Mouse (Mus musculus) midbrain, embryonic 12.5 days (tissue): ENCODE measurements around the gene Gsn. TPM values are rescaled to one million over a fixed set of nuclear protein-coding genes. Genes with fewer than 3 reads are reported as not detected.

Source experiments
- ATAC-seq: fragments of 200-750 bp; cut with Nextera tagmentation; 2 replicates; pipeline ENCODE4 v1.8.0; 2017; ENCODE audit warnings: low read depth, moderate TSS enrichment, moderate library complexity; ENCODE audit not compliant: low FRiP score
- H3K27ac ChIP-seq: fragments of 300-500 bp; sonication (generic); replicated peaks from 2 replicates; pipeline ENCODE4 v1.5.1; 2016; ENCODE audit warnings: mild to moderate bottlenecking
- H3K27me3 ChIP-seq: fragments of 300-500 bp; sonication (generic); 2 replicates; pipeline ENCODE4 v1.6.1; 2016; ENCODE audit warnings: mild to moderate bottlenecking
- H3K36me3 ChIP-seq: fragments of 300-500 bp; sonication (generic); 2 replicates; pipeline ENCODE4 v1.6.1; 2016
- H3K4me1 ChIP-seq: fragments of 300-500 bp; sonication (generic); 2 replicates; pipeline ENCODE4 v1.6.1; 2016
- H3K4me2 ChIP-seq: fragments of 300-500 bp; sonication (generic); replicated peaks from 2 replicates; pipeline ENCODE4 v1.6.1; 2016; ENCODE audit warnings: mild to moderate bottlenecking, moderate library complexity
- H3K4me3 ChIP-seq: fragments of 300-500 bp; sonication (generic); 2 replicates; pipeline ENCODE4 v1.5.1; 2016; ENCODE audit warnings: mild to moderate bottlenecking
- H3K9ac ChIP-seq: fragments of 300-500 bp; sonication (generic); replicated peaks from 2 replicates; pipeline ENCODE4 v1.6.1; 2016; ENCODE audit warnings: mild to moderate bottlenecking, moderate library complexity
- H3K9me3 ChIP-seq: fragments of 300-500 bp; sonication (generic); 2 replicates; pipeline ENCODE4 v1.6.1; 2016; ENCODE audit warnings: mild to moderate bottlenecking
- WGBS: fragments of 180-500 bp; shearing (Covaris S2); methylation state at CpG from one replicate; pipeline ENCODE4 v1.1.7; 2016; 5-methylcytosine and 5-hydroxymethylcytosine counted together
- polyA plus RNA-seq: library from polyadenylated mRNA; unstranded; fragments of >200 nt; fragmentation: Nextera tagmentation; extraction: Ambion mirVana; gene quantifications from 2 replicates; pipeline ENCODE4 v1.2.1, GENCODE M21; 2016

Gene Gsn
- polyA plus RNA-seq, 1 experiment from 2014 or later, result 48.9 TPM

GRCm38 (mm10) chr2:35336388-35337280 is 80.5 kb downstream of the Gsn start, which contains the start of gene Stom:
TSS of gene Stom (minus strand) at chr2:35336976.
- ATAC-seq, result peak; percentile 100
- Histone ChIP-seq H3K4me3 (peak within 1 kb of the TSS; percentile 65), H3K9me3 (no peaks in the 10 kb centered on the region), H3K27me3 (0 out of 2 replicates have a peak, but pooled peaks cover 7% of the 10 kb centered on the region), H3K4me1 (peaks cover 17% of the 10 kb centered on the region), H3K9ac (peak within 1 kb of the TSS; percentile 65), H3K4me2 (peak within 1 kb of the TSS; percentile 95), H3K36me3 (no peaks in the 10 kb centered on the region), H3K27ac (peak within 1 kb of the TSS; percentile 50)
- under 1% methylated on average over 45 of the region's 45 CpGs for WGBS

- 46% methylated on average over 10 of the region's 10 CpGs for WGBS
- H3K27ac ChIP-seq, result no peak overlapping the region
- no peak for ATAC-seq
These were observed 81.2 kb downstream of the Gsn start for GRCm38 (mm10) chr2:35337419-35337818.

GRCm38 (mm10) chr2:35338036-35338435 is 81.9 kb downstream of the Gsn start:
- H3K27ac ChIP-seq, result no peak overlapping the region
- H3K4me2 ChIP-seq, result no peak overlapping the region
- H3K27me3 ChIP-seq, result 0 out of 2 replicates have a peak, but pooled peaks cover 7% of the 10 kb centered on the region
- H3K4me1 ChIP-seq, result peaks cover 17% of the 10 kb centered on the region
- WGBS, result 83% methylated on average over 1 of the region's 1 CpGs
- no peak overlapping the region for H3K9ac ChIP-seq
- ATAC-seq, result no peak
- H3K4me3 ChIP-seq, result no peak overlapping the region
- no peaks in the 10 kb centered on the region for H3K36me3 ChIP-seq
- no peaks in the 10 kb centered on the region for H3K9me3 ChIP-seq

More at GRCm38 (mm10) chr2:35337419-35337818, 81.2 kb downstream of the Gsn start:
- no peaks in the 10 kb centered on the region for H3K9me3 ChIP-seq
- H3K9ac ChIP-seq, result peak overlapping the region; percentile 65
- peak overlapping the region; percentile 95 for H3K4me2 ChIP-seq
- 0 out of 2 replicates have a peak, but pooled peaks cover 7% of the 10 kb centered on the region for H3K27me3 ChIP-seq
- H3K4me3 ChIP-seq, result peak overlapping the region; percentile 65
- peaks cover 17% of the 10 kb centered on the region for H3K4me1 ChIP-seq
- H3K36me3 ChIP-seq, result no peaks in the 10 kb centered on the region

GRCm38 (mm10) chr2:35338707-35339106 is 82.5 kb downstream of the Gsn start:
- Histone ChIP-seq H3K27ac (no peak overlapping the region), H3K9me3 (no peaks in the 10 kb centered on the region), H3K4me3 (no peak overlapping the region), H3K4me2 (no peak overlapping the region), H3K36me3 (no peaks in the 10 kb centered on the region), H3K4me1 (peaks cover 17% of the 10 kb centered on the region), H3K9ac (no peak overlapping the region), H3K27me3 (0 out of 2 replicates have a peak, but pooled peaks cover 7% of the 10 kb centered on the region)
- WGBS, result 90% methylated on average over 6 of the region's 6 CpGs
- no peak for ATAC-seq

- Histone ChIP-seq H3K27ac (no peak overlapping the region), H3K4me2 (no peak overlapping the region), H3K9me3 (no peaks in the 10 kb centered on the region), H3K36me3 (no peaks in the 10 kb centered on the region), H3K9ac (no peak overlapping the region), H3K4me1 (no peaks in the 10 kb centered on the region), H3K4me3 (no peak overlapping the region), H3K27me3 (no peaks in the 10 kb centered on the region)
- WGBS, result 88% methylated on average over 3 of the region's 3 CpGs
- no peak for ATAC-seq
These were observed 86.4 kb downstream of the Gsn start for GRCm38 (mm10) chr2:35342605-35343004.

- H3K27ac ChIP-seq, result no peak overlapping the region
- ATAC-seq, result no peak
- H3K4me1 ChIP-seq, result no peaks in the 10 kb centered on the region
- H3K9me3 ChIP-seq, result no peaks in the 10 kb centered on the region
- H3K36me3 ChIP-seq, result no peaks in the 10 kb centered on the region
- H3K4me3 ChIP-seq, result no peak overlapping the region
- H3K4me2 ChIP-seq, result no peak overlapping the region
- H3K9ac ChIP-seq, result no peak overlapping the region
- no peaks in the 10 kb centered on the region for H3K27me3 ChIP-seq
- 83% methylated on average over 2 of the region's 2 CpGs for WGBS
These were observed 89.8 kb downstream of the Gsn start for GRCm38 (mm10) chr2:35345984-35346383.

- H3K4me2 ChIP-seq, result no peak overlapping the region
- H3K36me3 ChIP-seq, result no peaks in the 10 kb centered on the region
- no peaks in the 10 kb centered on the region for H3K9me3 ChIP-seq
- H3K4me1 ChIP-seq, result no peaks in the 10 kb centered on the region
- no peaks in the 10 kb centered on the region for H3K27me3 ChIP-seq
- H3K4me3 ChIP-seq, result no peak overlapping the region
- H3K9ac ChIP-seq, result no peak overlapping the region
- ATAC-seq, result no peak
- WGBS, result 68% methylated on average over 5 of the region's 5 CpGs
- H3K27ac ChIP-seq, result no peak overlapping the region
These were observed 93.0 kb downstream of the Gsn start for GRCm38 (mm10) chr2:35349184-35349583.

Other genes starting within 250 kb of the Gsn start
- 0.96 and 0.99 TPM in 2 replicates for gene Hc, start 194.9 kb upstream of the Gsn start, polyA plus RNA-seq
- 0.47 and 0.51 TPM in 2 replicates for gene AI182371, start 154.8 kb upstream of the Gsn start, polyA plus RNA-seq
- gene Cntrl, start 146.9 kb upstream of the Gsn start, polyA plus RNA-seq, result 30.7 and 32.5 TPM in 2 replicates
- 357 and 365 TPM in 2 replicates for gene Rab14, start 55.3 kb upstream of the Gsn start, polyA plus RNA-seq
- 12.5 and 12.6 TPM in 2 replicates for gene Stom, start 80.6 kb downstream of the Gsn start, polyA plus RNA-seq
- not detected in 2 replicates for gene 4930568D16Rik, start 111.3 kb downstream of the Gsn start, polyA plus RNA-seq
- gene 4930402F06Rik, start 140.8 kb downstream of the Gsn start, polyA plus RNA-seq, result not detected in 2 replicates
- 5.2 and 6.5 TPM in 2 replicates for gene Ggta1, start 206.9 kb downstream of the Gsn start, polyA plus RNA-seq